Mouse (Mus musculus) limb, embryonic 15.5 days (tissue): ENCODE data around the gene Colca2. TPM values are rescaled to one million over a fixed set of nuclear protein-coding genes. Genes with fewer than 3 reads are reported as not detected.

Experiments
- ATAC-seq: fragments of 200-750 bp; cut with Nextera tagmentation; 2 replicates; pipeline ENCODE4 v1.8.0; 2017; ENCODE audit warnings: low read depth, moderate TSS enrichment; ENCODE audit not compliant: insufficient number of reproducible peaks, low FRiP score, low TSS enrichment
- H3K27ac ChIP-seq: fragments of 300-500 bp; sonication (generic); 2 replicates; pipeline ENCODE4 v1.5.1; 2015; ENCODE audit warnings: moderate library complexity, mild to moderate bottlenecking, inconsistent platforms
- H3K27me3 ChIP-seq: fragments of 300-500 bp; sonication (generic); 2 replicates; pipeline ENCODE4 v1.6.1; 2015; ENCODE audit warnings: inconsistent platforms
- H3K36me3 ChIP-seq: fragments of 300-500 bp; sonication (generic); 2 replicates; pipeline ENCODE4 v1.6.1; 2015; ENCODE audit warnings: inconsistent platforms
- H3K4me1 ChIP-seq: fragments of 300-500 bp; sonication (generic); 2 replicates; pipeline ENCODE4 v1.6.1; 2015; ENCODE audit warnings: inconsistent platforms
- H3K4me2 ChIP-seq: fragments of 300-500 bp; sonication (generic); 2 replicates; pipeline ENCODE4 v1.6.1; 2015; ENCODE audit warnings: mild to moderate bottlenecking, inconsistent platforms
- H3K4me3 ChIP-seq: fragments of 300-500 bp; sonication (generic); 2 replicates; pipeline ENCODE4 v1.5.1; 2015; ENCODE audit warnings: mild to moderate bottlenecking, inconsistent platforms
- H3K9ac ChIP-seq: fragments of 300-500 bp; sonication (generic); 2 replicates; pipeline ENCODE4 v1.6.1; 2015; ENCODE audit warnings: inconsistent platforms
- H3K9me3 ChIP-seq: fragments of 300-500 bp; sonication (generic); 2 replicates; pipeline ENCODE4 v1.6.1; 2016; ENCODE audit warnings: inconsistent platforms
- WGBS: fragments of 180-500 bp; shearing (Covaris S2); methylation state at CpG from one replicate; pipeline ENCODE4 v1.1.7; 2015; 5-methylcytosine and 5-hydroxymethylcytosine counted together
- polyA plus RNA-seq: library from polyadenylated mRNA; unstranded; fragments of >200 nt; fragmentation: Nextera tagmentation; extraction: Ambion mirVana; gene quantifications from 2 replicates; pipeline ENCODE4 v1.2.1, GENCODE M21; 2015

The Colca2 gene
- polyA plus RNA-seq, 1 experiment from 2014 or later, result 1.5 TPM

DNA sequence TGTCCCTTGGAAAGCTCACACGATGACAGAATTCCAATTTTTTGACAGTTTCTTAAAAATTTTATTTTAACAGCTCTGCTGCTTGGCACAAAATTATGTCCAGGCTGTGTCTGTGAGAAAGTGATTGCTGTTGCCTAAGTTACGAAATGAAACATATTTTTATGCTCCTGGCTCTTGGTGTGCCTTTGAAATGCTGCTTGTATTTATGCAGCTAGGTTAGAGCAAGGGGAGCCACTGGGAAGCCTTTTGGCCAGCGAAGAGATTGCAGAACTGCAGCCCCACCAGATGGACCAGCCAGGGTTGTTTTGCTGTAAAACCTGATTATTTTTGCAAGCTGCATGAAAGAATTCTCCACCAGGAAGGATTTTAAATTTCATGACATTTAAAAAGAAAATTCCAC is 26.8 kb upstream of the Colca2 start:
- no peak for ATAC-seq
- Histone ChIP-seq H3K9me3 (no peaks in the 10 kb centered on the region), H3K9ac (no peak overlapping the region), H3K27ac (no peak overlapping the region), H3K4me1 (peaks cover 2% of the 10 kb centered on the region; the same call in 1 of the 2 replicates), H3K4me3 (no peak overlapping the region), H3K36me3 (no peaks in the 10 kb centered on the region), H3K27me3 (no peaks in the 10 kb centered on the region), H3K4me2 (no peak overlapping the region)
- 55% methylated on average over 3 of the region's 3 CpGs for WGBS

GRCm38 (mm10) chr9:51303980-51304379 is 25.6 kb upstream of the Colca2 start:
- WGBS, result 81% methylated on average over 5 of the region's 5 CpGs
- no peak overlapping the region for H3K27ac ChIP-seq
- H3K36me3 ChIP-seq, result no peaks in the 10 kb centered on the region
- no peak overlapping the region for H3K9ac ChIP-seq
- H3K4me2 ChIP-seq, result no peak overlapping the region
- no peak overlapping the region for H3K4me3 ChIP-seq
- H3K9me3 ChIP-seq, result no peaks in the 10 kb centered on the region
- no peak for ATAC-seq
- no peaks in the 10 kb centered on the region for H3K27me3 ChIP-seq
- peaks cover 2% of the 10 kb centered on the region; the same call in 1 of the 2 replicates for H3K4me1 ChIP-seq

DNA sequence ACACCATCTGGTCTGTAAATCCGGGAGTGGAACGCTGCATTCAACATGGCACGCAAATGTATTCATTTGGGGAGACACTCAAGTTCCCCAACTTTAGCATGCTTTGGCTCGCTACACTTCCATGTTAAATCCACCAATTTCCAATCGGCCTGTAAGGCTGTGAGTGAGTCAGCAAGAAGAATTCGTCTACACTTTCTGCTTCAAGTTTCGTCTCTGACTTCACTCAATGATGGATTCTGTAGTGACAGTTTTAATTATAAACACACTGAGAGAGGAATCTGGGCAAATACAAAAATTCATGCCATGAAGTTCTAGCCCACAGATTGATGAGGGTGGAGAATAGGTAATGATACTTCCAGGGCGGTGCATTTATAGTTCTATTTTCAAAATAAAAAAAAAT is 15.2 kb upstream of the Colca2 start:
- ATAC-seq, result no peak
- 0 out of 2 replicates have a peak, but pooled peaks cover 2% of the 10 kb centered on the region for H3K4me1 ChIP-seq
- 68% methylated on average over 8 of the region's 8 CpGs for WGBS
- H3K9me3 ChIP-seq, result no peaks in the 10 kb centered on the region
- H3K27ac ChIP-seq, result no peak overlapping the region
- no peak overlapping the region for H3K9ac ChIP-seq
- peaks cover 4% of the 10 kb centered on the region; the same call in 1 of the 2 replicates for H3K27me3 ChIP-seq
- no peak overlapping the region for H3K4me2 ChIP-seq
- H3K4me3 ChIP-seq, result no peak overlapping the region
- H3K36me3 ChIP-seq, result no peaks in the 10 kb centered on the region

- 0 out of 2 replicates have a peak, but pooled peaks cover 2% of the 10 kb centered on the region for H3K4me1 ChIP-seq
- H3K9me3 ChIP-seq, result no peaks in the 10 kb centered on the region
- H3K4me3 ChIP-seq, result no peak overlapping the region
- H3K27ac ChIP-seq, result no peak overlapping the region
- WGBS, result 33% methylated on average over 4 of the region's 4 CpGs
- no peak for ATAC-seq
- no peak overlapping the region for H3K4me2 ChIP-seq
- H3K36me3 ChIP-seq, result no peaks in the 10 kb centered on the region
- H3K9ac ChIP-seq, result no peak overlapping the region
- H3K27me3 ChIP-seq, result peaks cover 4% of the 10 kb centered on the region; the same call in 1 of the 2 replicates
Observed at GRCm38 (mm10) chr9:51292674-51293073, 14.3 kb upstream of the Colca2 start.

GRCm38 (mm10) chr9:51290980-51291379 is 12.6 kb upstream of the Colca2 start:
- Histone ChIP-seq H3K4me3 (no peak overlapping the region), H3K27ac (no peak overlapping the region), H3K9me3 (no peaks in the 10 kb centered on the region), H3K4me1 (0 out of 2 replicates have a peak, but pooled peaks cover 2% of the 10 kb centered on the region), H3K4me2 (no peak overlapping the region), H3K27me3 (peaks cover 4% of the 10 kb centered on the region; the same call in 1 of the 2 replicates), H3K9ac (no peak overlapping the region), H3K36me3 (no peaks in the 10 kb centered on the region)
- 71% methylated on average over 4 of the region's 4 CpGs for WGBS
- no peak for ATAC-seq

- no peak for ATAC-seq
- no peak overlapping the region for H3K9ac ChIP-seq
- H3K4me1 ChIP-seq, result no peaks in the 10 kb centered on the region
- no peak overlapping the region for H3K27ac ChIP-seq
- H3K4me3 ChIP-seq, result no peak overlapping the region
- no peak overlapping the region for H3K4me2 ChIP-seq
- no peaks in the 10 kb centered on the region for H3K36me3 ChIP-seq
- 35% methylated on average over 2 of the region's 2 CpGs for WGBS
- H3K9me3 ChIP-seq, result no peaks in the 10 kb centered on the region
- H3K27me3 ChIP-seq, result no peaks in the 10 kb centered on the region; the same call in 1 of the 2 replicates
Observed at GRCm38 (mm10) chr9:51286079-51286478, 7.7 kb upstream of the Colca2 start.

GRCm38 (mm10) chr9:51277834-51278498 is 403 bp downstream of the Colca2 start:
- Histone ChIP-seq H3K9me3 (no peaks in the 10 kb centered on the region), H3K4me3 (peak overlapping the region; percentile 54), H3K27me3 (peaks cover 15% of the 10 kb centered on the region), H3K9ac (peak overlapping the region; percentile 44; the same call in 1 of the 2 replicates), H3K36me3 (no peaks in the 10 kb centered on the region), H3K4me1 (peaks cover 11% of the 10 kb centered on the region), H3K4me2 (peak overlapping the region; percentile 86), H3K27ac (peak overlapping the region; percentile 69)
- WGBS, result 13% methylated on average over 13 of the region's 13 CpGs
- ATAC-seq, result 0 out of 2 replicates have a peak, but pooled peaks have one; percentile 7

- H3K36me3 ChIP-seq, result no peaks in the 10 kb centered on the region
- H3K4me1 ChIP-seq, result peaks cover 11% of the 10 kb centered on the region
- H3K4me3 ChIP-seq, result no peak overlapping the region
- H3K27ac ChIP-seq, result no peak overlapping the region
- WGBS, result 32% methylated on average over 4 of the region's 4 CpGs
- H3K9ac ChIP-seq, result no peak overlapping the region
- H3K9me3 ChIP-seq, result no peaks in the 10 kb centered on the region
- no peak overlapping the region for H3K4me2 ChIP-seq
- no peak for ATAC-seq
- peaks cover 7% of the 10 kb centered on the region for H3K27me3 ChIP-seq
Observed at GRCm38 (mm10) chr9:51274678-51275077, 3.7 kb downstream of the Colca2 start.

GRCm38 (mm10) chr9:51273581-51274154 is 4.7 kb downstream of the Colca2 start:
- no peaks in the 10 kb centered on the region for H3K9me3 ChIP-seq
- H3K4me1 ChIP-seq, result peaks cover 5% of the 10 kb centered on the region; the same call in 1 of the 2 replicates
- no peak overlapping the region for H3K4me2 ChIP-seq
- no peak overlapping the region for H3K27ac ChIP-seq
- H3K27me3 ChIP-seq, result no peaks in the 10 kb centered on the region; the same call in 1 of the 2 replicates
- H3K36me3 ChIP-seq, result no peaks in the 10 kb centered on the region
- no peak overlapping the region for H3K4me3 ChIP-seq
- no peak overlapping the region for H3K9ac ChIP-seq
- WGBS, result 58% methylated on average over 9 of the region's 9 CpGs
- no peak for ATAC-seq

- no peak overlapping the region for H3K4me2 ChIP-seq
- no peak for ATAC-seq
- 60% methylated on average over 5 of the region's 5 CpGs for WGBS
Observed at GRCm38 (mm10) chr9:51272102-51272501, 6.3 kb downstream of the Colca2 start.

GRCm38 (mm10) chr9:51271073-51271472 is 7.3 kb downstream of the Colca2 start:
- 84% methylated on average over 8 of the region's 8 CpGs for WGBS

More at GRCm38 (mm10) chr9:51272102-51272501, 6.3 kb downstream of the Colca2 start:
- Histone ChIP-seq H3K4me3 (no peak overlapping the region), H3K9me3 (no peaks in the 10 kb centered on the region), H3K27ac (no peak overlapping the region), H3K36me3 (no peaks in the 10 kb centered on the region), H3K4me1 (no peaks in the 10 kb centered on the region; the same call in 1 of the 2 replicates), H3K9ac (no peak overlapping the region), H3K27me3 (no peaks in the 10 kb centered on the region)

GRCm38 (mm10) chr9:51268852-51269251 is 9.5 kb downstream of the Colca2 start:
- no peak for ATAC-seq
- Histone ChIP-seq H3K36me3 (no peaks in the 10 kb centered on the region), H3K9ac (no peak overlapping the region), H3K9me3 (no peaks in the 10 kb centered on the region), H3K27ac (no peak overlapping the region), H3K27me3 (no peaks in the 10 kb centered on the region), H3K4me3 (no peak overlapping the region), H3K4me2 (no peak overlapping the region), H3K4me1 (no peaks in the 10 kb centered on the region)
- WGBS, result 52% methylated on average over 5 of the region's 5 CpGs

More at GRCm38 (mm10) chr9:51271073-51271472, 7.3 kb downstream of the Colca2 start:
- no peaks in the 10 kb centered on the region for H3K9me3 ChIP-seq
- H3K27me3 ChIP-seq, result no peaks in the 10 kb centered on the region
- no peak for ATAC-seq
- no peak overlapping the region for H3K9ac ChIP-seq
- no peak overlapping the region for H3K27ac ChIP-seq
- H3K4me3 ChIP-seq, result no peak overlapping the region
- no peak overlapping the region for H3K4me2 ChIP-seq
- no peaks in the 10 kb centered on the region for H3K36me3 ChIP-seq
- H3K4me1 ChIP-seq, result no peaks in the 10 kb centered on the region; the same call in 1 of the 2 replicates
